Mouse (Mus musculus) heart, adult 10 weeks (tissue): Measurements from ENCODE around the gene Gm30191. TPM values are rescaled to one million over a fixed set of nuclear protein-coding genes. Genes with fewer than 3 reads are reported as not detected.

Experiments used
- polyA plus RNA-seq: library from polyadenylated mRNA; stranded (reverse); fragments of 350-450 nt; fragmentation: Illumina TruSeq; extraction: RNeasy Lipid Tissue Mini Kit (QIAGEN cat#74804); gene quantifications from one replicate; pipeline ENCODE4 v1.2.3, GENCODE M21; 2014; ENCODE audit warnings: low read depth, low replicate concordance

Gene Gm30191
- not detected for polyA plus RNA-seq

DNA sequence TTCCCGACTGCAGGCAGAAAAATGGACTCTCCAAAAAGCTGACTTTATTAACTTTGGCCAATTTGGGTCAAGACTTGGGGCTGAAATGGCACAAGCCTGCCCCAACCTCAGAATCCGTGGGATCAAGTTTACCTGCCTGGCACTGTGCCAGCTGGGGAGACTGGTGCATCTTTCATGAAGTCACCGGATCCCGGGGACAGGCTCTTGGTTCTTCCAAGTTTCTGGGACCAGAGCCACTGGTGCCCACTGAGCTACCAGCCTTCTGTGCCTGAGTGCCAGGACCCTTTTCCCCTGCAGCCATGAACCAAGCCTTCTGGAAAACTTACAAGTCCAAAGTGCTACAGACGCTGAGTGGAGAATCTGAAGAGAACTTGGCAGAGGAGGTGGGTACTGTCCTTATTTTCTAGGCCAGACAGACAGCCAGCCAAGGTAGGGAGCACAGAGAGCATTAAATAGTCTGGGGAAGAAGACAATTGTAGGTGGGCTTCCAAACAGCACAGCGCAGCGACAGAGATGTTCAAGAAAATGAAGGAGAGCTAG, at the start of gene Gm30191:
Gm30191 (plus strand) TSS at position 217 of the 540 bp plus-strand sequence.

DNA sequence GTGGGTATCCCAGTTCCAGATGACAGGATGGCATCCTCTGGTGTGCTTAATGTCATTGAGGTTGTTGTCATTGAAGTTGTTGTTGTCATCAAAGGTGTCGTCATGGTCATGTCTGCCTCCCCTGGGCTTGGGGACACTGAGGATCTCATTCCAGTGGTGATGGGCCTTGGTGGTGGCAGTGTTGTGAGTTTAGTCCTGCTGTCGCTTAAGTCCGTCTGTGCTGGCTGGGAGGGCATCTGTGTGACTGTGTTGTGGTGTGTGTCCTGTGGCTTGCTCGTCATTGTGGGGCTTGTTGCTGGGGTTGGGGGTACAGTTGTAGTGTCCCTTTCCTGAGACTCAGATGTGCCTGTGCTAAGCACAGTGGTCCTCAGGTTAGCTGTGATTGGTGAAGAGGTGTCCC, 43.8 kb upstream of the Gm30191 start, which contains the start of gene Gm7534:
Gm7534 (minus strand) TSS at position 101 of the 400 bp plus-strand sequence.

DNA sequence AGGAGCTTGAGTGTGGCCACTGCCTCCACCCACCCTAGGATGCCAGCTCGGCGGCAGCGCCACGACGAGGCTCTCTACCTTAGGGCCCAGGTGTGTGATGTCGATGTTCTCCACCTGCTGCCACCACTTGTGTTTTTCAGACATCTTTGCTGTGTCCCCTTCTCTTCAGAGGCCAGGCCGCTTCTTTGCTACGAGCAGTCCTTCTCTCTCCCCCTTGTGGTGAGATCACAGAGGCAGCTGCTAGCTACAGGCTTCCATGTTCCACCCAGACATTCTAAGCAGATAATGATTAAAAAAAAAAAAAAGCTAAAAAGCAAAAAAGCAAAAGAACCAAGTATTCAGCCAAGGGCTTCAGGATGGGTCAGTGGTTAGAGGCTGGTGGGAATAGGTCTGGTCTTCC, 19.5 kb upstream of the Gm30191 start, which contains the start of gene Catsper4:
Catsper4 (minus strand) TSS at position 190 of the 400 bp plus-strand sequence.

DNA sequence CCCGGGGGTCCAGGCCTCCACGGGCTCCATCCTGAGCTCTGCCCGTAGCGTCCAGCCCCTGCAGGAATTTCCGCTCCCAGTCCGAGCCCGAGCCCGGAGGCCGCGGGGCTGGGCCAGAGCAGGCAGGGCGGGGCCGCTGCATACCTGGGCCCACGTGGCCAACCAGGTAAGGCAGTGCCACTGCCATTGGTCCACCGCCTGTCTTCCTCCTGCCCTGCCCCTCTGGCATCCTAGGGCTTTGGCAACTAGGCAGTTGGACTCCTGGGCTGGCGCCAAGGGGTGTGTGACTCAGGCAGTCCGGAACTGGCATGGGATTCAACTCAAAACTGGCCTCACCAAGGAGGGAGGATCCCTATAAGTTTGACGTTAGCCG, 8.5 kb upstream of the Gm30191 start, which contains the start of gene Cnksr1:
Cnksr1 (minus strand) TSS at position 121 of the 373 bp plus-strand sequence.

DNA sequence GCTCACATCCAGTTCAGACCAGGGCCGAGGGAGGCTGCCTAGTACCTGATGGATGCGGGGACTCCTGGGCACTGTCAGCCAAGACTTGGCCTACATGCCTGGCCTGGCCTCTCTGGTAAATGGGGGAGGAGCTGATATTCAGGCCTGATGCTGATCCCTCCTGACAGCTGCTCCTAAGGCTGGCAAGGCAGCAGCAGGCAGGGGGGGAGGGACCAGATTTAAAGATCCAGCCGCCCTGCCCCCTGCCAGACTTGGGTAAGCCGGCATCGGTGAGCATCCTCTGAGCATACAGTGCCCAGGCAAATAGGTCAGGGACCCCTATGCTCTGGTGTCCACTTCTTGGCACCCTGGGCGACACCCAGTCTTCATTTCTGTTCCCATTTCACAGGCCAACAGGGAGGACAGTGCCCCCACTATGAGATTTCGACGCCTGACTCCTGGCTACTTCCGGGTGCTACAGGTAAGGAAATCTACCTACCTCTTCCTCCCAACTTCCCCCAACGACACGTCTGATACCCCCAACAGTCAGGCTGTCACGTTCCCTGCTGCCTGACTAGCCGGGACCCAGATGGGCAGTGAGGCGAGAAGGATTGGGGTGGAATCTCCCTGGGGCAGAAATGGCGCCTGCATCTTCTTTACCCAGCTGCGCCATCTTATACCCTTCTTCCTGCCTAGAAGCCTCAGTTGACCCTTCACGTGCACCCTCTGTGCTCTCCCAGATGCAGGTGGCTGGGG, 3.1 kb upstream of the Gm30191 start, which contains the start of gene E130218I03Rik:
E130218I03Rik (plus strand) TSS at position 147 of the 735 bp plus-strand sequence.

DNA sequence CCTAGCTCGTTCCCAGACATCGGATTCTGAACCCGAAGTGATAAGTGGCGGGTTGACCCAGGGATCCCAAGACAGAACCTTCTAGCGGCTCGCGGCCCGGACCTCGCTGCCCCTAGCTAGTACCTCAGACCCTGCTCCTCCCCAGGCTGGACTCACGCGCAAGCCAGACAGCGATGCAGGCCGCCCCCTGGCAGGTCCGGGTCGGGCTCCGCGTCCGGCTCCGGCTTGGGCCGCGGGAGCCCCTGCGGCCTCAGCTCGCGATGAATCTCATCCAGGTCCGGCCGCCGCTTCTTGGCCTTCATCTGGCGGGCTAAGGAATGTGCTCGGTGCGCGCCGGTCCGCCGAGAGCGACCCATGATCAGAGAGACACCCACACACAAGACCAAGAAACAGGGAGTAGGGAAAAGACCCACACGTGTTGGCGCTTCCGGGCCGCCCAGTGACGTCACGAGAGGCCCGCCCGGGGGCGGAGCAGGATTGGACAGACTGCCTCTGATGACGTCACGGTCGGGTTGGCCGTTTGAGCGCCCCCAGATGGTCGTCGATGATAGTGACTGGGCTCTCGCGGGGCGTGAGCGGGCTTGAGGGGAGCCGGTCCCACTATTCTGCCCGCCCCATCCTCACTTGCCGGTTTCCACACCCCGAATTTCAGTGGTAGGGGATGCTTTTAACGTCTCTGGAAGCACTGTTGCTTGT, 1.4 kb upstream of the Gm30191 start, which contains the start of gene Zfp593:
Zfp593 (minus strand) TSS at position 445 of the 696 bp plus-strand sequence.

DNA sequence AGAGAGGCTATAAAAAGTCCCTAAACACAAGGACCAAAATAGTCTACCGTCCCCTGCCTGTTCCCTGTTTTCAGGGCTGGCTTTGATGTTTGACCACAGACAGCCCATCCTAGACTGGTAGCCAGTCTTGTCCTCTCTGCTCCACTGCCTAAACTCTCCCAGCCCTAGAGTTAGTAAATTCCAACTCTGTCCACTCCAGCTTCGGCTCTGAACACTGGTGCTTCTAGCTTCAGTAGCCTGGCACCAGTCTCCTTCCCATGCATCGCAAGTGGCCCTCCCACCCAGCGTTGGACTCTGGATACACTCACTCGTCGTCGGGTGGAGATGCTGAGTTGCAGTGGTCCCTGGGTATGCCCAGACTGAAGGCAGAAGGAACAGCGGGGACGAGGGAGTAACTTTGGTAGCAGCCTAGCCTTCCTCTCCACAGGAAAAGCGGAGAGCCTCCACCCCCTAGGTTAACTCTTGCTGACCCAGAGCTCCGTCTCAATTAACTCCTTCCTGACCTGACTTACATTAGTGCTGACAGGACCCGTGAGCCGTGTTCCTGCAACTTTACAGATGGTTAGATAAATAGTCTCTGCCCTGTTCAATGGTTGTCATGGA, 7.1 kb downstream of the Gm30191 start, which contains the start of gene Grrp1:
Grrp1 (minus strand) TSS at position 385 of the 603 bp plus-strand sequence.

DNA sequence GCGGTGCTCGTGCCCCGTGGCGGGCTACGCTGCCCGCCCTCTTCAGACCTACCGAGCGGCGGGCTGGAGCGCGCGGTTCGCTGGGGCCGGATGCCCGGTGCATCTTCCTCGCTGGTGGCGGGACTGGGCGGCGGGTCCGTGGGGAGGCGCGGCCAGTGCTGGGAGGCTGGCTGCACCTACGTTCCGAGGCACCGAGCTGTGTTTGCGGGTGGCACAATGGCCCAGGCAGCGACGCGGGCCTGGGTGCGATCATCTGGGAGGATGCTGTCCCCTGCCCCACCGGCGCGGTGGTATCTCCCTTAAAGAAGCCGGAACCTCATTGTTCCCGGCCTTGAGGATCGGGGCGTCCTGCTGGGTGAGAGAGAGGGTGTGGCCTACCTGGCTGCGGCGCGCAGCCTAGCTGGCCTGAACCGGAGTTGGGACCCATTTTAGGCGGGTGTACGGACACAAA, 40.9 kb downstream of the Gm30191 start, which contains the start of gene Pdik1l:
Pdik1l (minus strand) TSS at position 321 of the 451 bp plus-strand sequence.

Other genes with a start within 250 kb of the Gm30191 start
- 25.1 TPM for gene Dhdds, start 246.0 kb upstream of the Gm30191 start, polyA plus RNA-seq
- not detected for gene Lin28a, start 228.1 kb upstream of the Gm30191 start, polyA plus RNA-seq
- not detected for gene Zfp683, start 193.1 kb upstream of the Gm30191 start, polyA plus RNA-seq
- not detected for gene Crybg2, start 186.1 kb upstream of the Gm30191 start, polyA plus RNA-seq
- gene Cd52, start 151.9 kb upstream of the Gm30191 start, polyA plus RNA-seq, result 15.5 TPM
- gene Ubxn11, start 144.4 kb upstream of the Gm30191 start, polyA plus RNA-seq, result 0.97 TPM
- 47.5 TPM for gene Sh3bgrl3, start 118.1 kb upstream of the Gm30191 start, polyA plus RNA-seq
- 63.7 TPM for gene Cep85, start 59.8 kb upstream of the Gm30191 start, polyA plus RNA-seq
- not detected for gene Gm7534, start 43.9 kb upstream of the Gm30191 start, polyA plus RNA-seq
- gene Catsper4, start 19.6 kb upstream of the Gm30191 start, polyA plus RNA-seq, result not detected
- gene Cnksr1, start 8.5 kb upstream of the Gm30191 start, polyA plus RNA-seq, result 5.7 TPM
- not detected for gene E130218I03Rik, start 3.3 kb upstream of the Gm30191 start, polyA plus RNA-seq
- 4.1 TPM for gene Zfp593, start 1.3 kb upstream of the Gm30191 start, polyA plus RNA-seq
- gene Grrp1, start 7.2 kb downstream of the Gm30191 start, polyA plus RNA-seq, result 4.6 TPM
- gene Pdik1l, start 41.0 kb downstream of the Gm30191 start, polyA plus RNA-seq, result 5.0 TPM
- 278 TPM for gene Trim63, start 68.2 kb downstream of the Gm30191 start, polyA plus RNA-seq
- 0.31 TPM for gene Slc30a2, start 96.2 kb downstream of the Gm30191 start, polyA plus RNA-seq
- gene Extl1, start 136.9 kb downstream of the Gm30191 start, polyA plus RNA-seq, result 15.3 TPM
- gene Pafah2, start 149.4 kb downstream of the Gm30191 start, polyA plus RNA-seq, result 11.4 TPM
- 24.0 TPM for gene Stmn1, start 221.4 kb downstream of the Gm30191 start, polyA plus RNA-seq
- gene Paqr7, start 249.8 kb downstream of the Gm30191 start, polyA plus RNA-seq, result 13.3 TPM